Mouse (Mus musculus) neutrophil, adult 59 days (primary cell): Measurements from ENCODE around the gene Ccser1. TPM values are rescaled to one million over a fixed set of nuclear protein-coding genes. Genes with fewer than 3 reads are reported as not detected.

Experiments used
- total RNA-seq, 2 experiments: library from RNA; stranded (reverse); gene quantifications; 1 replicate in 1 of 2; 2 replicates in 1 of 2; pipeline ENCODE4 v1.2.4; 2023

Gene Ccser1
- not detected for total RNA-seq

DNA sequence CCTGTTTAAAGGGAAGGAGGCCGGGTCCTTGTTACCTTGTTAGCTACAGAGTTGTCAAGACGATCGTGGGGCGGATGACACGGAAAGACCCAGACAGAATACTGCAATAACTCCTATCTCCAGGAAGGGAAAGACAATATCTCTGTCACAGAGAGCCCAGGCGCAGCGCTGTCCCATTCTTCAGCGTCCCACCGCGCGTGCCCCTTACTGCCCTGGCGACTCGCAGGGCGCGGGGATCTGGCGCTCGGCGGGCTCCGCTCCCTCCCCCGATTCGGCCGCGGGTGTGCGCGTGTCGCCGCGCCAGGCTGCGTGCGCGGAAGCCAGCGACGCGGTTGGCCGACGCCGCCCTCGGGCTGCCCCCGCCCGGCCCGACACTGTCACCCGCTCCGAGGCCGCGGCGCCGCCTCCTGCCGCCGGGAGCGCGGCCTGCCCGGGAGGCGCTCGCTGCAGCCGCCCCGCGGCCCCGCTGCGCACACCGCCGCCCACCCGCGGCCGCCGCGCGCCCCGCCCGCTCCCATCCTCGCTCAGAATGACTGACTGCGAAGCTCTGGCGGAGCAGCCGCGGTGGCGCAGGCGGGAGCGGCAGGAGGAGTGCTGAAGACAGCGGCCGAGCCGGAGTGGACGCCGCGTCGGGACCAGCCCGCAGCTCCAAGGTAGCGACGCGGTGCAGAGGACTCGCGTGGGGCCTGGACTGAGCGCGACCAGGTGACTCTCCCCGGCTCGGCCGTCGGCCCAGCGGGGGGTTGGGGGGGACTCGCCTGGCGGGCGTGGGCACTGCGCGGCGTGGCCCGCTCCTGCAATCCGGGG is at the start of gene Ccser1:
Gene Ccser1, plus strand, starts transcription at position 376 of the 807 bp plus-strand sequence.

